15 mouse cellular contexts compared by ENCODE assay signal in the genomic region with DNA sequence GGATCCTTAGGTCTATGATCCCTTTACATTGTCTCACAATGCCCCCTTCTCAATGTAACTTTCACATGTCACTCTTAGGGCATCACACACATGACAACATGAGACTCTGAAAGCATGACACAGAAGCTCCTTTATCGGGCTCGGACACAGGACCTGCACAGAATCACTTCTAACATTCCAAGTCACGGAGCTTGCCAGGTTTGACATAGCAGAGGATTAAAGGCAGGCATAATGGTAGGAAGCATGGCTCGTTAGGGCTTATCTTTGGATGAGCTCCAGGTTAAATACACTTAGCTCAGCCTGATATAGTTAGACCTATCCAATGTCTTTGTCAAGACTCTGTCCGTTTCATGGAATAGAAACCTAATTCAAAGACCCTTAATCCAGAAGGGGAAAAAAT.
"Had no signal": no experiment of that assay in that cellular context is flagged by ENCODE, and none has a peak within 500 bp of the region (broad histone marks: within the 10 kb centered on the region; RNA-seq: fewer than 3 reads in every experiment).

No protein-coding gene starts in this region.

- H3K36me3 ChIP-seq: limb, embryonic 10.5 days; liver, embryonic 15.5 days; midbrain, embryonic 12.5 days; stomach, embryonic 15.5 days had no signal

- H3K4me3 ChIP-seq: left cerebral cortex, adult 2 months; limb, embryonic 10.5 days; liver, embryonic 15.5 days; megakaryocyte, embryonic 14.5 days; midbrain, embryonic 12.5 days; stomach, embryonic 15.5 days had no signal

- H3K27me3 ChIP-seq: liver, embryonic 15.5 days; megakaryocyte, embryonic 14.5 days; midbrain, embryonic 12.5 days; stomach, embryonic 15.5 days had no signal

- H3K9me3 ChIP-seq: limb, embryonic 10.5 days; liver, embryonic 15.5 days; megakaryocyte, embryonic 14.5 days; midbrain, embryonic 12.5 days; stomach, embryonic 15.5 days had no signal

- DNase-seq: kidney, postnatal 25 days; lung, embryonic 14.5 days; lung, postnatal 10 days; right cerebral cortex, postnatal 14 days; thymus, adult 2 months; thymus, postnatal 25 days had no signal

- H3K9ac ChIP-seq: liver, embryonic 15.5 days; lung, embryonic 14.5 days; midbrain, embryonic 12.5 days; stomach, embryonic 15.5 days had no signal

- H3K4me2 ChIP-seq: liver, embryonic 11.5 days; liver, embryonic 15.5 days; lung, embryonic 14.5 days; midbrain, embryonic 12.5 days; stomach, embryonic 15.5 days had no signal

- H3K27ac ChIP-seq: left cerebral cortex, adult 2 months; limb, embryonic 10.5 days; liver, embryonic 15.5 days; macrophage; midbrain, embryonic 12.5 days; stomach, embryonic 15.5 days had no signal

- ATAC-seq: midbrain, embryonic 16.5 days had no signal

- H3K4me1 ChIP-seq: liver, embryonic 15.5 days; stomach, embryonic 15.5 days had no signal
